Mouse (Mus musculus): ENCODE results near the gene Wscd2.

DNA sequence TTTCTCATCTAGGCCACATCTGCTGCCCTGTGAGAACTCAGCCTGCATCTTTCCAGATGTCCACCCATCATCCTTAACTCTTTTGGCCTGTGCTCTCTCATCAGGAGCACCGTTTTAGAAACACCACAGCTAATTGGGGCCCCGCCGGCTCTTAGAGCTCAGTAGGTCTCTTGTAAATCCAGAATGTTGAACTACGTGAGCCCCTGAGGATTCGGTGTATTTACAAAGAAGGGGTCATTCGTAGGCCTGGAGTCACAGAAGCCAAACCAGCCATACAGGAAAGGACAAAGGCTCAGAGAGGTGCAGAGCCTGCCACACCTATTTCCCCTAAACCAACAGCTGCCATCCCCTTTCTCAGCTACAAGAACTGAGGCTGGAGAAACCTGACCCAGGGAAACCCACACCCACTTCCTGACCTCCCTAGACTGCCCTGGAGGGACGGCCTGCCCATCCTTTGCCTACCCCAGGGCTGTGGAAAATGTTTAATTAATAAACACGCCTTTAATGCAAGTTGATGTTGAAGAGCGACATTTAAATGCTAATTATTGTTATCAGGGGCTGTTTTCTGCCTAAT is 106.7 kb downstream of the Wscd2 start:
- TF ChIP-seq POLR2A (IDR thresholded peaks at IDR 0.05; ENCODE audit: control insufficient read depth, low read depth, low read length), result no peak
- TF ChIP-seq CTCF (IDR thresholded peaks at IDR 0.05; ENCODE audit: control insufficient read depth, insufficient read depth, insufficient replicate concordance, low read depth, low read length), result no peak

All from testis, adult 2 months (tissue).